Mouse (Mus musculus) layer of hippocampus, adult 18-20 months (tissue): Measurements from ENCODE around the gene Ripor3. TPM values are rescaled to one million over a fixed set of nuclear protein-coding genes. Genes with fewer than 3 reads are reported as not detected.

ENCODE experiments used
- DNase-seq, 2 experiments: peaks; one replicate each; pipeline ENCODE4 v3.0.0; 2022; ENCODE audit warnings: low spot score in 2 of 2
- total RNA-seq, 2 experiments: library from RNA; stranded (reverse); gene quantifications; 2 replicates each; pipeline ENCODE4 v1.2.3; 2021

The Ripor3 gene
- total RNA-seq, 2 experiments from 2014 or later: 0.52 TPM; not detected in 1

DNA sequence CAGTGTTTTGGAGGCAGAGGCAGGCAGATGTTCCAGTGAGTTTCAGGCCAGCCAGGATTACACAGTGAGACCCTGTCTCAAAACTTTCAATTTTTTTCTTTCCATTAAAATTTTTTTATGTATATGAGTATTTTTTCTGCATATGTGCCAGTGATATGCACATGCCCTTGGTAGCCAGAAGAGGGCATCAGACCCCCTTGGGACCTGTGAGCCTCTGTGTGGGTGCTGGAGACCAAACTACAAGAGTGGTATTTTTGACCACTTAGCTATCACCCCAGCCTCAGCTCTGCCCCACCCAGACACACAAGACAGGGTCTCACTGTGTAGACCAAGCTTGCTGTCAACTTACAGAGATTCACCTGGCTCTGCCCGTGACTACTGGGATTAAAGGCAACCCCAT lies 52.9 kb downstream of the Ripor3 start:
- no peak for DNase-seq

DNA sequence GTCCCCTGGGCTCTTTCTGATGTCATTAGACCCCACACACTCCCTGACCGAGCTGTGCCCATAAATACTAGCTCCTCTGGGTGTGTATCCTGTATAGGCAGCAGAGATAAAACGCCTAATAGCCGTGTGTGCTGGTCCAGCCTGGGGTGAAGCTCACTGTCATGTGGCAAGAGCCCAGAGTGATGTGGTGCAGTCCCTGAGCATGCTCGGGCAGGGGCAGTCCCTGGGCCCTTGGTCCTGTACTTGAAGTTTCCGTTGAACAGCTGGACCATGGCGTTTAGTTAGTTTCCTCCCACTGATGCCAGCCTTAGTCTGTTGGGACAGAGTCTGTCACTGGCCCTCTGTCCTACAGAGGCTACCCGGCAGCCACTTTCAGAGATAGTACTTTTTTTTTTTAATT lies 55.5 kb downstream of the Ripor3 start:
- DNase-seq: no peak

DNA sequence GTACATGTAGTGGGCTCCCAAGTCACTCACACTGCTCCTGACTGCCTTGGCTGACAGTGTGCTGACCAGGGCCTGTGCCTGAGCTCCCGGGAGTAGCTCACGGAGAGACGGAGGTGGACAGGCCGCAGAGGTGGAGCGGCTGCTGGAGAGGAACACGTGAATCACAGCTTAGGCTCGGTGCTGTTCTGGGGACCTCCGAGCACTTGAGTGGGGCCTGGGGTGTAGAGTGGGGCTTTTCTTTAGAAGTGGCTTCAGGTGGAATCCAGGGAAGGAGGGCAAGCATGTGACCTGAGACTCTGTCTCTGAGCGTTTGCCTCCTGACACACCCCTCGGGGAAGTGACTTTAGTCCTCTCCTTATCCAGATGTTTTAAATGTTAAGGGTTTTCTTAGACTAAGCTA lies 56.6 kb downstream of the Ripor3 start:
- no peak for DNase-seq

GRCm38 (mm10) chr2:167951301-167952211 lies 58.9 kb downstream of the Ripor3 start:
- no peak for DNase-seq

DNA sequence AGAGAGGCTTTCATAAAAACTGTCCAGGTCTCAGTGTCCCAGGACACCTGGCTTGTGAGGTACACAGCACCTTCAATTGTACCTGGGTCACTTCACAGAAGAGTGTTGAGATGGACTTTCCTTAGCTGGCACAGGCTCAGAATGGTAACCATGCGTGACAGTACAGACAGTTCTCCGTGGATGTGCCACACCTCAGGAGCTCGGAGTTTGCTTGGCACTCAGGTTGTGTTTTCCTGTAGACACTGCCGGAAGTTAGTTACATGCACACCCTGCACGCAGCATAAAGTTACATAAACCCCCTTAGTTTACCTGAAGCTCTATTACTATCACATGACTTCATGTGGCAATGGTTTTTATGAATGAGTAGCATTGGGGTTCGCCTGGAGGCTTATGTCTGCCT lies 59.7 kb downstream of the Ripor3 start:
- no peak for DNase-seq

GRCm38 (mm10) chr2:167949808-167950207 lies 60.6 kb downstream of the Ripor3 start:
- DNase-seq: no peak

DNA sequence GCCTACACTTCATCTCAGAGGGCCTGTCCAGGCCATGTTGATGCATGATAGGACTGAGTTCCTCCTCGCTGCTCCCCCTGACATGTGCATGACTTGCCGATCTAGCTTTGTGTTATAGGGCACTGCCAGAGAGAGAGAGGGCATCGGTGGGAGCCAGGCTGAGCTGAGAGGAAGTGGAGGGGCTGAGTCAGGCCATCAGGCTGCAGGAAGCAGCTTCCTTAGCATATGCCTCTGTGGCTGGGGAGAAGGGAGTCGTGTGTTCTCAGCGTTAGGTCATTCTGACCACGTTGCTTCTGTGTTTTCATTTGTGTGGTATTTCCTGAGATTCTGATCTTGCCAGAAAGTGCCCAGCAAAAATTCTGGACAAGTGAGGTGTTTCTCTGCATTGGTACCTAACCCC lies 61.2 kb downstream of the Ripor3 start:
- no peak for DNase-seq

DNA sequence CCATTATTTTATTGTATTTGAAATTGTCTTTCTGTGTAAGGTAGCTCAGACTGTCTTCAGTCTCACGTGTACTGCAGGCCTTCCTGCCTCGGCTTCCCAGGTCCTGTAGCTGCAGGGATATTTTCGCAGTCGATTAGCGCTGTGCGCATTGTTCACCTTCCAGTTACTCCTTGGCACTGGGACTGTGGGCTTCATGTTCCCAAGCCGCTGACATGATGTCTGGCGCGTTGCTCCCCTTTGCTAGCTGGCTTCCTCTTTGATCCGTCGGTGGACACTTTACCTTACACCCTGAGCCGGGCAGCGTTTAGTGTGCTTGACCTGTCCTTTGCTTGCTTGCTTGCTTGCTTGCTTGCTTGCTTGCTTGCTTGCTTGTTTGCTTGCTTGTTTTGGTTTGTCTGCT lies 61.9 kb downstream of the Ripor3 start:
- DNase-seq: no peak

- no peak for DNase-seq
Observed at GRCm38 (mm10) chr2:167948047-167948446, 62.4 kb downstream of the Ripor3 start.

DNA sequence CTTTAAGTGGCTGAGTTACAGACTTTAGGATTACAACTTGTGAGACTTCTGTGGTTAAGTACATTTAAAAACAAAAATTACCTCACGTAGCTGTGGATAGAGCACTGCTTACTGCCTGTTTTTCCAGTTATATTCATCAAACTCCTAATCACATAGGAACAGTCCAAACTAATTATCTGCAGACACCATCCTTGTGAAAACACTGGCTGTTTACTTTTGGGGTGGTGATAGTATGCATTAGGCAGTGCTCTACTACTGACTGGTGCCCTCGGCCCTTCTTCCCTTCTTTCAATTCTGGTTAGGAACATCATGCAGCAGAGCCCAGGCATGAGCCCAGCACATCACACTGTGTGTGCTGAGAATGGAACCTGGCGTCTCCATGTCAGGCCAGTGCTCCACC lies 63.2 kb downstream of the Ripor3 start:
- DNase-seq: no peak

- no peak for DNase-seq
Observed at GRCm38 (mm10) chr2:167945451-167945850, 65.0 kb downstream of the Ripor3 start.

DNA sequence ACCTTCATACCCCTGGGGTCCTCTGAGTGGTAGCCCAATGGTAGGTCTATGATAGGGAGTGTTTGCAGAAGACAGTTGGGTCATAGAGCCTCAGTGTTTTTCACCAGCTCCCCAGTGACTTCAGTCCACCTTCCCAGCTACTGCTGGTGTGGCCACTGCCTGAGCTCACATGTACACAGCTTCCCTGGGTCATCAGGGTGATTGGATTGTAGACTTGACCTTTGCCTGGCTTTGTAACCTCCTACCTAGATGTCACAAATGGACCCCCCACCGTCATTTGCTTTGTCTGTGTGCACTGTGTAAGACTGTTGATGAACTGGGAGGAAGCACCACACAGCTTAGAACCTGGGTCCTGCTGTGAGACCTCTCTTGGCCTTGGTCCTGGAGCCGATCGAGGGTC lies 66.2 kb downstream of the Ripor3 start:
- DNase-seq: no peak

- no peak for DNase-seq
Observed at GRCm38 (mm10) chr2:167942926-167943633, 67.3 kb downstream of the Ripor3 start.

GRCm38 (mm10) chr2:167942199-167942925 lies 68.1 kb downstream of the Ripor3 start:
- peak; percentile 50 to 77 for DNase-seq

- no peak for DNase-seq
Observed at GRCm38 (mm10) chr2:167941745-167942176, 68.7 kb downstream of the Ripor3 start.

DNA sequence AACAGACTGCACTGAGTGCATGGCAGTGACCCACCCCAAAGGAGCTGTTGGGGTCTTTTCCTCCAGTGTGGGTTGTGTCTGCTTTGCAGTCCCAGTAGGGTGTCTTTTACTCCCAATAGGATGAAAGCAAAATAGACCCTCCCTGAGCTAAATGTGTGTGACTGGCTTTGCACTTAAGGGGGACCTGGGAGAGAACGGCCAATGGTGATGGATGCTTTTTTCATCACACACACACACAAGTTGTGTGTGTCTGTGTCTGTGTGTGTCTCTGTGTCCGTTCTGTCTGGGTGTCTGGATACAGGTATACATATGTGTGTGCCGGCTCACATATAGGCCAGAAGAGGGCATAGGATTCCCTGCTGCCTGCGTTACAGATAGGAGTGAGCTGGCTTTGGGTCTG lies 69.1 kb downstream of the Ripor3 start:
- no peak for DNase-seq

DNA sequence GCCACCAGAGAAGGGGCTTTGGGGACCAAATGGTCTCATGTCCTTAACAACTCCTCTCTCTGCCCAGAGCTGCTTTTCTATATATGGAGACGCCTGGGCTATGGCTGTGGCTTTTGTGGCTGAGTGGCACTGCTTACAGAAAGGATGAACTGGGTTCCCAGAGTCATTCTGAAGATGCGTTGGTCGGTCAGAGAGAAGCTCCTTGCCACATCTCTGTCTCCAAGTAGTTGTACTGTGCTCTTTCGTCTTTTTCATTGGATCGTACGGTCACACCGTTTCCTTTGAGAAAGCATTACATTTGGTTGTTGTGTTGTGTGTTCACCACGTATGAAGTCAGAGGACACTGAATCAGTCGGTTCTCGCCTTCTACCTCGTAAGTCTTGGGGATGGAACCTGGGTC lies 69.8 kb downstream of the Ripor3 start:
- no peak for DNase-seq

DNA sequence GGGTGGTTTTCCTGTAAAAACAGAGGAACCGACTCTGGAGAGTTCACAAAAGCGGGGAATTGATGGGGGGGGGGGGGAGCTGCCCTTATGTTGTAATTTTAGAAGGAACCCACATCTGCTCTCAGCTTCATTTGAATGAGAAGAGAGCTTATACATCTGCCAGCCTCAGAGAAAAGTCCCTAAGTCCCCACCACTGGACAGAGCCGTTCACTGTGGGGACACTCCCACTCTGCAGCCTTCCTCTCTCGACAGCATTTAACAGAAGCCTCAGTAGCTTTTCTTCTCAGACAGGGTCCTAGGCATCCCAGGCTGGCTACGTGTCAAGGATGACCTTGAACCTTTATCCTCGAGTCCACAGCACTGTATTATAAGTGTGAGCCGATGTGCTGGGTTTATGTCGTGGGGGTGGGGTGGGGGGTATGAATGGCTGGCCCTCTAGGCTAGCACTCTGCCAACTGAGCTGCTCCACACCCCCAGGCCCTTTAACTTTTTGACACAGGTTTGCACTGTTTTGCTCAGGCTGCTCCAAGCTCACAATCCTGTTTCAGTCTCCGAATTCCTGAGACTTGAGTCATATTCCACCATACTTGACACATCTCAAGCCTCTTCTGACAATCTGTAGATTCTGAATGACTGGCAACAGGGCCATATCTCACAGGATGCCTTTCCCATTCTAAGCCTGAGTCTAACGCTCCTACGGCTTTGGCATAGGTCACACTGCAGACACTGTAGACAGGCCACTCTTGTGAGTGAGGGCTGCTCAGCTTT lies 70.6 kb downstream of the Ripor3 start:
- DNase-seq: no peak

GRCm38 (mm10) chr2:167939204-167939603 lies 71.2 kb downstream of the Ripor3 start:
- DNase-seq: no peak

DNA sequence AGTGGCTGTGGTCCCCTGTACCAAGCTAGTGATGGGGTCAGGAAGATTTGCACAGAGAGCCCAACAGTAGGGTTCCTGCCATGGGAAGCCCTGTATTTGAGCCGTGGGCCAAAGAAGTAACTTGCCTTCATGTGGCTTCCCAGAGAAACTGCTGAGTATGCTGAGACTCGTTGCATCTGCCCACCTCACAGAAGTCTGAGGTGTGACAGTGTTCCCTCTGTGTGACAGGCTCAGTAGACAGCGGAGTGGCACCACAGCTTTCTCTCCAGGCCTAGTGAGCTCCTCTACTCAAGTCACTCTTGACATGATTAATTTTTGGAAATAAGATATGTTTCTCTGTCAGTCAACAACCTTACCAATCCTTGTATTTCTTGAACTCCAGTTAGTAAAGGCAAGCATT lies 71.6 kb downstream of the Ripor3 start:
- DNase-seq: no peak

GRCm38 (mm10) chr2:167935956-167936355 lies 74.5 kb downstream of the Ripor3 start:
- DNase-seq: no peak
